Mouse (Mus musculus): Measurements from ENCODE around the gene Arhgef9. TPM values are rescaled to one million over a fixed set of nuclear protein-coding genes. Genes with fewer than 3 reads are reported as not detected.

Arhgef9 gene
- polyA plus RNA-seq, 1 experiment = 2.6 TPM

GRCm38 (mm10) chrX:95163452-95163851 lies 33.2 kb downstream of the Arhgef9 start:
- Histone ChIP-seq H3K36me3 (ENCODE audit: control insufficient read depth, insufficient read depth, low read length) (no peaks in the 10 kb centered on the region), H3K4me1 (ENCODE audit: control insufficient read depth, insufficient read depth, low read length) (no peaks in the 10 kb centered on the region), H3K27ac (ENCODE audit: insufficient read depth, low read depth, low read length) (no peak overlapping the region), H3K27me3 (replicated peaks; ENCODE audit: control insufficient read depth, insufficient read depth, low read length) (no peaks in the 10 kb centered on the region), H3K4me3 (ENCODE audit: insufficient read depth, low read depth, low read length) (no peak overlapping the region)
- TF ChIP-seq POLR2A (IDR thresholded peaks at IDR 0.05; ENCODE audit: low read depth, low read length) (no peak), CTCF (conservative IDR thresholded peaks at IDR 0.05; ENCODE audit: insufficient read depth, insufficient read length, low read depth, low read length) (no peak)
- DNase-seq = peak; percentile 4

- Histone ChIP-seq H3K27me3 (replicated peaks; ENCODE audit: control insufficient read depth, insufficient read depth, low read length) (no peaks in the 10 kb centered on the region), H3K4me3 (ENCODE audit: insufficient read depth, low read depth, low read length) (no peak overlapping the region), H3K4me1 (ENCODE audit: control insufficient read depth, insufficient read depth, low read length) (no peaks in the 10 kb centered on the region), H3K36me3 (ENCODE audit: control insufficient read depth, insufficient read depth, low read length) (no peaks in the 10 kb centered on the region), H3K27ac (ENCODE audit: insufficient read depth, low read depth, low read length) (no peak overlapping the region)
- no peak for TF ChIP-seq POLR2A (IDR thresholded peaks at IDR 0.05; ENCODE audit: low read depth, low read length)
- TF ChIP-seq CTCF (conservative IDR thresholded peaks at IDR 0.05; ENCODE audit: insufficient read depth, insufficient read length, low read depth, low read length) = no peak
- DNase-seq = no peak
- 41% methylated on average over 9 of the region's 9 CpGs for WGBS
Measured at GRCm38 (mm10) chrX:95156833-95157386, 39.7 kb downstream of the Arhgef9 start.

GRCm38 (mm10) chrX:95138636-95139035 lies 58.0 kb downstream of the Arhgef9 start:
- Histone ChIP-seq H3K27ac (ENCODE audit: insufficient read depth, low read depth, low read length) (no peak overlapping the region), H3K36me3 (ENCODE audit: control insufficient read depth, insufficient read depth, low read length) (no peaks in the 10 kb centered on the region), H3K4me3 (ENCODE audit: insufficient read depth, low read depth, low read length) (no peak overlapping the region), H3K4me1 (ENCODE audit: control insufficient read depth, insufficient read depth, low read length) (no peaks in the 10 kb centered on the region), H3K27me3 (replicated peaks; ENCODE audit: control insufficient read depth, insufficient read depth, low read length) (no peaks in the 10 kb centered on the region)
- DNase-seq = no peak
- TF ChIP-seq POLR2A (IDR thresholded peaks at IDR 0.05; ENCODE audit: low read depth, low read length) (no peak), CTCF (conservative IDR thresholded peaks at IDR 0.05; ENCODE audit: insufficient read depth, insufficient read length, low read depth, low read length) (no peak)
- WGBS = 93% methylated on average over 4 of the region's 4 CpGs

- TF ChIP-seq POLR2A (IDR thresholded peaks at IDR 0.05; ENCODE audit: low read depth, low read length) (no peak), CTCF (conservative IDR thresholded peaks at IDR 0.05; ENCODE audit: insufficient read depth, insufficient read length, low read depth, low read length) (no peak)
- Histone ChIP-seq H3K4me1 (ENCODE audit: control insufficient read depth, insufficient read depth, low read length) (no peaks in the 10 kb centered on the region), H3K27me3 (replicated peaks; ENCODE audit: control insufficient read depth, insufficient read depth, low read length) (no peaks in the 10 kb centered on the region), H3K36me3 (ENCODE audit: control insufficient read depth, insufficient read depth, low read length) (no peaks in the 10 kb centered on the region), H3K27ac (ENCODE audit: insufficient read depth, low read depth, low read length) (no peak overlapping the region), H3K4me3 (ENCODE audit: insufficient read depth, low read depth, low read length) (no peak overlapping the region)
- DNase-seq = no peak
- WGBS = 91% methylated on average over 5 of the region's 5 CpGs
Measured at GRCm38 (mm10) chrX:95133502-95133901, 63.2 kb downstream of the Arhgef9 start.

- H3K27me3 ChIP-seq (replicated peaks; ENCODE audit: control insufficient read depth, insufficient read depth, low read length) = no peaks in the 10 kb centered on the region
- DNase-seq = no peak
- 100% methylated on average over 1 of the region's 1 CpGs for WGBS
- no peaks in the 10 kb centered on the region for H3K4me1 ChIP-seq (ENCODE audit: control insufficient read depth, insufficient read depth, low read length)
- TF ChIP-seq POLR2A (IDR thresholded peaks at IDR 0.05; ENCODE audit: low read depth, low read length) (no peak), CTCF (conservative IDR thresholded peaks at IDR 0.05; ENCODE audit: insufficient read depth, insufficient read length, low read depth, low read length) (no peak)
- H3K4me3 ChIP-seq (ENCODE audit: insufficient read depth, low read depth, low read length) = no peak overlapping the region
- no peak overlapping the region for H3K27ac ChIP-seq (ENCODE audit: insufficient read depth, low read depth, low read length)
- no peaks in the 10 kb centered on the region for H3K36me3 ChIP-seq (ENCODE audit: control insufficient read depth, insufficient read depth, low read length)
Measured at GRCm38 (mm10) chrX:95132996-95133395, 63.7 kb downstream of the Arhgef9 start.

GRCm38 (mm10) chrX:95131783-95132182 lies 64.9 kb downstream of the Arhgef9 start:
- H3K27ac ChIP-seq (ENCODE audit: insufficient read depth, low read depth, low read length) = no peak overlapping the region
- H3K4me3 ChIP-seq (ENCODE audit: insufficient read depth, low read depth, low read length) = no peak overlapping the region
- TF ChIP-seq POLR2A (IDR thresholded peaks at IDR 0.05; ENCODE audit: low read depth, low read length) = no peak
- no peak for TF ChIP-seq CTCF (conservative IDR thresholded peaks at IDR 0.05; ENCODE audit: insufficient read depth, insufficient read length, low read depth, low read length)
- no peaks in the 10 kb centered on the region for H3K4me1 ChIP-seq (ENCODE audit: control insufficient read depth, insufficient read depth, low read length)
- no peak for DNase-seq
- H3K36me3 ChIP-seq (ENCODE audit: control insufficient read depth, insufficient read depth, low read length) = no peaks in the 10 kb centered on the region
- WGBS = 100% methylated on average over 1 of the region's 1 CpGs
- H3K27me3 ChIP-seq (replicated peaks; ENCODE audit: control insufficient read depth, insufficient read depth, low read length) = no peaks in the 10 kb centered on the region

- H3K4me3 ChIP-seq (ENCODE audit: insufficient read depth, low read depth, low read length) = no peak overlapping the region
- DNase-seq = no peak
- no peak overlapping the region for H3K27ac ChIP-seq (ENCODE audit: insufficient read depth, low read depth, low read length)
- H3K4me1 ChIP-seq (ENCODE audit: control insufficient read depth, insufficient read depth, low read length) = no peaks in the 10 kb centered on the region
- no peaks in the 10 kb centered on the region for H3K27me3 ChIP-seq (replicated peaks; ENCODE audit: control insufficient read depth, insufficient read depth, low read length)
- 68% methylated on average over 6 of the region's 6 CpGs for WGBS
- TF ChIP-seq POLR2A (IDR thresholded peaks at IDR 0.05; ENCODE audit: low read depth, low read length) (no peak), CTCF (conservative IDR thresholded peaks at IDR 0.05; ENCODE audit: insufficient read depth, insufficient read length, low read depth, low read length) (no peak)
- no peaks in the 10 kb centered on the region for H3K36me3 ChIP-seq (ENCODE audit: control insufficient read depth, insufficient read depth, low read length)
Measured at GRCm38 (mm10) chrX:95123462-95123861, 73.2 kb downstream of the Arhgef9 start.

All from kidney, adult 2 months (tissue).